Mouse (Mus musculus) cerebellum, adult 2 months (tissue): ENCODE measurements at regions not wholly inside any gene's neighbourhood (a gene's known extent, or its start where the extent isn't known, plus 50 kb on each side); places are given as distances from the start of the nearest gene placed in this dataset.

ENCODE experiments used
- CTCF ChIP-seq: fragments of 200-500 bp; IDR thresholded peaks from 2 replicates; pipeline ENCODE4 v1.5.1; 2011; ENCODE audit warnings: low read depth, mild to moderate bottlenecking, control low read depth, low read length, moderate library complexity, borderline replicate concordance; ENCODE audit not compliant: insufficient read depth
- POLR2A ChIP-seq: fragments of 200-500 bp; IDR thresholded peaks from 2 replicates; pipeline ENCODE4 v1.6.1; 2011; ENCODE audit warnings: low read length, control low read depth, borderline replicate concordance; ENCODE audit not compliant: insufficient read depth

DNA sequence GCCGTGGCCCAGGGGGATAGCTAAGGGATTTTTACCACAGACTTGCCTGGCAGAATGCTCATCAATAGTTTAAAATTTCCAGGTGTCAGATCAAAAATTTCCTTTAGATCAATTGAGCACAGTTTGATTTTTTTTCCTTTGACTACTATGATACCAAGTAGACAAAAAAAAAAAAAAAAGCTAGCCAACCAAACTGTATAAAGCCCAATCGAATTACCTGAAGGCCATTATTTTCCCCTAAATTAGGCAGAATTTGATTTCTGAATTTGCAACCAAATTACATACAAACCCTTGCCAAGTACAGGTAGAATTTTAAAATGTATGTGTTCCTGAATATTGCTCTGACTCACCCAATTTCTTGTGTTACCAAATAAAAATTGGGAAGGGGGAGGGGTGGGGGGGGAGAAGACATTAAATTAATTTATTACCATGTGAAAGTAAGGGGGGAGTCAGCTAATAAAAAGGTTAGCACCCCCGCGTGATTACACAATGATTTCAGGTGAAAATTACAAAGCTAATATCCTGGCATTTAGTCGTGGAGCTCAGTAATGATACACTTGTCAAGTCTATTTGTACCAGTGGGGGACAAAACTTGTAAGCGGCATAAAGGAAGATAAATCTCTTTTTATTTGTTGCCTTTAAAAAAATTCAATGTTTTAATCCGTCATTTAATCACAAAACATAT is 66.7 kb upstream of the Ppara start:
- TF ChIP-seq CTCF: no peak
- no peak for TF ChIP-seq POLR2A
